Mouse (Mus musculus): ENCODE data around the gene Heatr5a.

The Heatr5a gene

DNA sequence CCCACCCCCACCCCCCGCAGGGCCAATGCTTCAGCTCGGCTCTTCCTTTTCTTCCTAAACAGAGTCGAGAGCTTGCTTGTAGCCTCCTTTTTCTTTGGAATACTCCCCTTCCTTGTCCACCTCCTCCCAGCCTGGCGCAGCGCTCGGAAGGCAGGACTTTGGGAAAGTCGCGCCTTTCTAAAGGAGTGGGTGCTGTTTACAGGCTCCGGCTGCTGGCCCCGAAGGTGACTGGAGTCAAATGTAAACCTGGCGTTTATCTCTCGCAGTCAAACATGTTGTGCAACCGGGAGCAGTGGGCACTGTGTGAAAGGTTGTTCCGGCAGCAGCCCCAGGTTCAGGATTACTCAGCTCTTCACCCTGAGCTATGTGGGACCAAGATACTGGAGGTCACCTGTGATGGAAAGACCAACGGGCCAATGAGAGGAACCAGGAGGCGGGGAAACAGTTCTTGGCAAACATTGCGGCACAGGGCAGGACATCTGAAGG, 126.3 kb downstream of the Heatr5a start:
- peak; percentile 98 for DNase-seq (ENCODE audit: low spot score)

GRCm38 (mm10) chr12:51843576-51844520, 127.3 kb downstream of the Heatr5a start:
- DNase-seq (ENCODE audit: low spot score), result peak; percentile 38

DNA sequence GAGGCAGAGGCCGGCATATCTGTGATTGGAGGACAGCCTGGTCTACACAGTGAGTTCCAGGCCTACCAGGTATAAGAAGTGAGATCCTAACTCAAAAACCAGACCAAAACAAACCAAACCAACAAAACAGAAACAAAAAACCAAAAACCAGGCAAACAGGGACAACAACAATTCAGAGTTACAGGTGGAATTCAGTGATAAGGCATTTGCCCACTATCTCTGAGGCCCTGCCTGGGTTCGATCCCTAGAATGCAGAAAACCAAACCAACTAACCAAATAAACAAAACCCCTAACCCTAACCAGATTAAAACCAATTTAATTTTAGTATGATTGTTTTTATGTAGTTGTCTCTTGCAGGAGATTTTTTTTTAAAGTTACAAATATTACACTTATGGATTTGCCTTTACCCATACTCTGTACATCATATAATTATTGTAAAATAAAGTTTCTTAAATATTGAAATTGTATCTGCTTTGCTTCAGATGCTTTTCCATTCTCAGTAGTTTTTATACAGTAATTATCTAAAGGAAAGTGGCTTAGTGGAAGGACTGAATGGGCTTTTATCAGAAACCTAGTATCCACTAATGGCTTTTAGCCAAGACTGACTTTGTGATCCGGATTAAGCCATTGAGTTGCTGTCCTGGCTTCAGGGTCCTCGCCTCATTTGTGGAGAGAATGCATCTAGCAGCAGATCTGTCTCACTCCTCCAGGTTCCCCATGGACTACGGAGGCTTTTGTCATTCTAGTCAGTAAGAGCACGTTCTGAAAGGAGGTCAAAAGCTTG, 128.8 kb downstream of the Heatr5a start:
- DNase-seq (ENCODE audit: low spot score), result no peak

DNA sequence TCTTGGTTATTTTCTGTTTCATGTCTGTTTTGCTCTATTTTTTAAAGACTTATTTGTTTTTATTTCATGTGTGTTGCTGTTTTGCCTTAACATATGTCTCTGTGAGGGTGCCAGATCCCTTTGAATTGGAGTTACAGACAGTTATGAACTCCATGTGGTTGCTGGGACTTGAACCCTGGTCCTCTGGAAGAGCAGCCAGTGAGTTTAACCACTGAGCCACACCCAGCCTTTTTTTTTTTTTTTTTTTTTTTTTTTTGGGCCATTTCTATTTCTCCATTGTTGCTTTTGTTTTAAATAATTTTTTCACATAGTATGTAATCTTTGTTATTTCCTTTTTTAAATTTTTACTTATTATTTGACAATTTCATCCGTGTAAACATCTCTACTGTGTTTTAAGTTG, 131.3 kb downstream of the Heatr5a start:
- no peak for DNase-seq (ENCODE audit: low spot score)

DNA sequence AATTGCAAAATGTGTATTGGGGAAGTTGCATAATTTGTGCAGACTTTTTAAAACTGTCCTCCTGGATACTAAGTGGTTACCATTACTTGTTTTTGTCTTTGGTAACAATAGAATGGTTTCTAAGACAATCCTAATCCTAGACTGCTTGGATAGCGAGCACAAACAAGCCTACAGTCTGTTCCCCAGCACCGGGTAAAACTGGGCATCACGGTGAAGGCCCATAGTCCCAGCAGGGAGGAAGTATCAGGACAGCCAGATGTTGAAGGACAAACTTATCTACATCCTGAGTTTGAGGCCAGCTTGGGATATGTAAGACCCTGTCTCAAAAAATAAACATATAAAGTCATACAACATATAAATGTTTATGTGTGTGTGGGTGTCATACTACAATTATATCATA, 135.9 kb downstream of the Heatr5a start:
- no peak for DNase-seq (ENCODE audit: low spot score)

DNA sequence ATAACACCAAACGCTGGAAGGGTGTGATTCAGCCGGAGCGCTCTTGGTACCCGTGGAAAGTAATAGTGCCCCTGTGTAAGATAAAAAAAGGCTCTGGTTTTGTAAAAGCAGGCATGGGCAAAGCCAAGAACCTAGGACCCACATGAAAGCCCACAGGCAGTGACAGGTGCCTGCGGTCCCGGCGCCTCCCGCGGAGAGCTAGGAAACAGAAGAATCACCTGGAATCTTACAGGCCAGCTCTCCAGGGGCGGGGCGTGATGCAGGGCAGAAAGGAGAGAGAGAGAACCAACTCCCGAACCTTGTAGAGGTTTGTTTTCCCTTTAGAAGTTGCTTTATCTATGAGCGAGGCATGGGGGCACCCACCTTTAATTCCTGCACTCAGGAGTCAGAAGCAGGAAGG, 139.2 kb downstream of the Heatr5a start:
- DNase-seq (ENCODE audit: low spot score), result no peak

DNA sequence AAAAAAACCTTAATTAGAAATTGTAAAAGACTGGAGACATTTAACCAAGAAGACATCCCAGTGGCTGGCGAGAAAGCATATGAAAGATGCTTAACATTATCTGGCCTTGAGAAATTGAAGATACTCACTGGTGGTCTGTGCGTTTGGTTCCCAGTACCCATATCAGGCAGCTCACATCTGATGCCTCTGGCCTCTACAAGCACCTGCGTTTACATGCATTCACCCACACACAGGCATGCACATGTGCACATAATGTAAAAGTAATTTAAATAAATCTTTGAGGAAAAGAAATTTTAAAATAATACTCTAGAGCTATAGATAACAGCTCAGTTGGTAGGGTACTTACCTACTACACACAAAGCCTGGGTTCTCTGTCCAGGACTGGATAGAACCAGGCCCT, 139.8 kb downstream of the Heatr5a start:
- DNase-seq (ENCODE audit: low spot score), result no peak

- DNase-seq (ENCODE audit: low spot score), result no peak
Measured at GRCm38 (mm10) chr12:51830671-51831070, 140.4 kb downstream of the Heatr5a start.

GRCm38 (mm10) chr12:51830077-51830402, 141.1 kb downstream of the Heatr5a start:
- no peak for DNase-seq (ENCODE audit: low spot score)

GRCm38 (mm10) chr12:51829290-51830076, 141.6 kb downstream of the Heatr5a start, which contains the start of gene Hectd1:
Gene Hectd1, minus strand, starts transcription at chr12:51829536.
- peak; percentile 85 for DNase-seq (ENCODE audit: low spot score)

DNA sequence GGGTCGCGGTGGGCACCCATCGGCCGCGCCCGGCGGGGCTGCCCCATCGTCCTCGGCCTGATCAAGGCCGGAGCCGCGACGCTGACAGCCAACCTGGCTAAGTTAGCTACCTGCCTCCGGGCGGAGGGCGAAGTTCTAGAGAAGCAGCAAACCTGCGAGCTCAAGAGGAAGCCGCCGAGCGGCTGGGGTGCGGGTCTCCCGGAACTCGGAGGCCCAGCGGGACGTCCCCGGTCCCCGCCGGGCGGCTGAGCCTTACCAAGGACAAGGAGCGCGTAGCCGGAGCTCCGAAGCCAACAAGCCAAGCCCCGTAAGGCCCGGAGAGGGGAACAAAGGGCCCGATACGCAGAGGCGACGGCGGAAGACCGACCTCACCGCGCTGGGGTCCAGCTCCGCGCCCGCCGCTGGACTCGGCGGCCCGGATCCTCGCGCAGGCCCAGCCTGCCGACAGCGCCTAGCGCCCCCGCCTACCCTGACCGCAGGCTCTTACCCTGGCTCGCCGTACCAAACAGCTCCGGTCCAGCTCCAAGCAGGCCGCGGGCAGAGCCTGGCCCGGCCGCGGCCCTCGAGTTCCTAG, 142.3 kb downstream of the Heatr5a start:
- peak; percentile 62 for DNase-seq (ENCODE audit: low spot score)

DNA sequence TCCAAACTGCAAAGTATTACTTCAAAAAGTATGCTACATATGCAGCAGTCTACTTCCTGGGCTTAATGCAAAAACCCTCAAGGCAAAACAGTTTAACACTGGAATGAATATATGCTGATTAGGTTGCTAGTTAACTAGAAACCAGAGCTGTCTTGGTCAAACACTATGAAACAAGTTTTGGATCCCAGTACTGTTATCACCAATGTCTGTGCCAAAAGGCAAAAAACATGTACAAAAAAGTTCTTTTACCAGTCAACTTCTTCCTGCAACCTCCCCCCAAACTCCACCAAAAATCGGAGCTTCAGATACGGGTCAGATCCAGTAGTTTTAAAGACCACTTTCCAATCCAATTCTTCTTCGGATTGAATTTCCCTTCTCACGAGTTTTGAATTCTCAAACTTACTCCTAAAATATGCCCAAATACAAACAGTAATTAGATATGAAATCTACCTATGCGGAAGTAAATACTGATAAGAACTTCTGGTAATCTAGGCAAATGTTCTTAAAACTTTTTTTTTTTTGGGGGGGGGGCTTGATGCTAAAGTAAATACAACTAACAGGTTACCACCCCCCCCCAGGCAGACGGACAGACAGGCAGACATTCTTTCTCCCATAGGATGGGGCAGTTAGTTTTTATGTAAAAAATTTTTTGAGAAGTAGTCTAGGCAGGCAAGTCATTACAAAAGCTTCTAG, 143.0 kb downstream of the Heatr5a start:
- DNase-seq (ENCODE audit: low spot score), result no peak

Data from lung, postnatal 25 days (tissue).